Mouse (Mus musculus) liver, embryonic 12.5 days (tissue): ENCODE measurements at regions not wholly inside any gene's neighbourhood (a gene's known extent, or its start where the extent isn't known, plus 50 kb on each side); places are given as distances from the start of the nearest gene placed in this dataset.

ENCODE experiments used
- ATAC-seq: fragments of 200-750 bp; cut with Nextera tagmentation; 2 replicates; pipeline ENCODE4 v1.8.0; 2017; ENCODE audit warnings: moderate number of reproducible peaks, mild to moderate bottlenecking, moderate library complexity
- H3K27ac ChIP-seq: fragments of 300-500 bp; sonication (generic); 2 replicates; pipeline ENCODE4 v1.5.1; 2016; ENCODE audit warnings: mild to moderate bottlenecking
- H3K27me3 ChIP-seq: fragments of 300-500 bp; sonication (generic); replicated peaks from 2 replicates; pipeline ENCODE4 v1.6.1; 2016; ENCODE audit warnings: mild to moderate bottlenecking, moderate library complexity
- H3K36me3 ChIP-seq: fragments of 300-500 bp; sonication (generic); 2 replicates; pipeline ENCODE4 v1.6.1; 2016; ENCODE audit warnings: mild to moderate bottlenecking, moderate library complexity
- H3K4me1 ChIP-seq: fragments of 300-500 bp; sonication (generic); 2 replicates; pipeline ENCODE4 v1.6.1; 2016
- H3K4me2 ChIP-seq: fragments of 300-500 bp; sonication (generic); 2 replicates; pipeline ENCODE4 v1.6.1; 2016; ENCODE audit warnings: mild to moderate bottlenecking, moderate library complexity
- H3K4me3 ChIP-seq: fragments of 300-500 bp; sonication (generic); 2 replicates; pipeline ENCODE4 v1.5.1; 2016; ENCODE audit warnings: mild to moderate bottlenecking, moderate library complexity
- H3K9ac ChIP-seq: fragments of 300-500 bp; sonication (generic); 2 replicates; pipeline ENCODE4 v1.6.1; 2016; ENCODE audit warnings: mild to moderate bottlenecking, moderate library complexity
- H3K9me3 ChIP-seq: fragments of 300-500 bp; sonication (generic); replicated peaks from 2 replicates; pipeline ENCODE4 v1.6.1; 2016; ENCODE audit warnings: mild to moderate bottlenecking, moderate library complexity
- WGBS: fragments of 180-500 bp; shearing (Covaris S2); methylation state at CpG from one replicate; pipeline ENCODE4 v1.1.7; 2016; ENCODE audit not compliant: insufficient replicate concordance; 5-methylcytosine and 5-hydroxymethylcytosine counted together

GRCm38 (mm10) chr3:146348921-146349320 is 55.5 kb upstream of the Ssx2ip start:
- no peak overlapping the region for H3K27ac ChIP-seq
- ATAC-seq, result no peak
- WGBS, result 70% methylated on average over 8 of the region's 8 CpGs

GRCm38 (mm10) chr3:146349393-146349792 is 55.0 kb upstream of the Ssx2ip start:
- Histone ChIP-seq H3K9ac (no peak overlapping the region), H3K4me1 (peaks cover 10% of the 10 kb centered on the region), H3K4me3 (no peak overlapping the region), H3K27me3 (peaks cover 32% of the 10 kb centered on the region; the same call in 1 of the 2 replicates), H3K9me3 (no peaks in the 10 kb centered on the region), H3K27ac (no peak overlapping the region), H3K36me3 (no peaks in the 10 kb centered on the region), H3K4me2 (no peak overlapping the region)
- ATAC-seq, result no peak
- WGBS, result 66% methylated on average over 8 of the region's 8 CpGs

More at GRCm38 (mm10) chr3:146348921-146349320, 55.5 kb upstream of the Ssx2ip start:
- Histone ChIP-seq H3K36me3 (no peaks in the 10 kb centered on the region), H3K4me2 (no peak overlapping the region), H3K9ac (no peak overlapping the region), H3K27me3 (peaks cover 34% of the 10 kb centered on the region; the same call in 1 of the 2 replicates), H3K4me3 (no peak overlapping the region), H3K9me3 (no peaks in the 10 kb centered on the region), H3K4me1 (peaks cover 10% of the 10 kb centered on the region)

- no peaks in the 10 kb centered on the region for H3K36me3 ChIP-seq
- WGBS, result 77% methylated on average over 9 of the region's 9 CpGs
- no peak overlapping the region for H3K4me3 ChIP-seq
- no peak overlapping the region for H3K4me2 ChIP-seq
- no peak for ATAC-seq
- H3K9ac ChIP-seq, result no peak overlapping the region
- H3K4me1 ChIP-seq, result peaks cover 9% of the 10 kb centered on the region
- no peaks in the 10 kb centered on the region for H3K9me3 ChIP-seq
- H3K27ac ChIP-seq, result no peak overlapping the region
- peaks cover 30% of the 10 kb centered on the region; the same call in 1 of the 2 replicates for H3K27me3 ChIP-seq
Observed at GRCm38 (mm10) chr3:146350126-146350525, 54.3 kb upstream of the Ssx2ip start.

- no peak overlapping the region for H3K9ac ChIP-seq
- no peak overlapping the region for H3K4me2 ChIP-seq
- no peak overlapping the region for H3K4me3 ChIP-seq
- WGBS, result 83% methylated on average over 1 of the region's 1 CpGs
- no peak for ATAC-seq
- H3K27ac ChIP-seq, result no peak overlapping the region
- peaks cover 22% of the 10 kb centered on the region; the same call in 1 of the 2 replicates for H3K27me3 ChIP-seq
- peaks cover 3% of the 10 kb centered on the region; the same call in 1 of the 2 replicates for H3K4me1 ChIP-seq
- no peaks in the 10 kb centered on the region for H3K9me3 ChIP-seq
- no peaks in the 10 kb centered on the region for H3K36me3 ChIP-seq
Observed at GRCm38 (mm10) chr3:146351468-146351867, 53.0 kb upstream of the Ssx2ip start.

- peak; percentile 34; the same call in 1 of the 2 replicates for ATAC-seq
- WGBS, result 52% methylated on average over 4 of the region's 4 CpGs
- peaks cover 15% of the 10 kb centered on the region; the same call in 1 of the 2 replicates for H3K27me3 ChIP-seq
- no peak overlapping the region for H3K27ac ChIP-seq
- no peaks in the 10 kb centered on the region for H3K9me3 ChIP-seq
- peaks cover 3% of the 10 kb centered on the region; the same call in 1 of the 2 replicates for H3K4me1 ChIP-seq
- H3K9ac ChIP-seq, result no peak overlapping the region
- H3K4me3 ChIP-seq, result no peak overlapping the region
- no peaks in the 10 kb centered on the region for H3K36me3 ChIP-seq
- no peak overlapping the region for H3K4me2 ChIP-seq
Observed at GRCm38 (mm10) chr3:146352187-146352586, 52.3 kb upstream of the Ssx2ip start.

GRCm38 (mm10) chr3:146353961-146354360 is 50.5 kb upstream of the Ssx2ip start:
- H3K4me3 ChIP-seq, result no peak overlapping the region
- H3K9me3 ChIP-seq, result no peaks in the 10 kb centered on the region
- H3K4me1 ChIP-seq, result peaks cover 3% of the 10 kb centered on the region; the same call in 1 of the 2 replicates
- no peak overlapping the region for H3K4me2 ChIP-seq
- no peak for ATAC-seq
- WGBS, result 82% methylated on average over 4 of the region's 4 CpGs
- H3K27ac ChIP-seq, result no peak overlapping the region
- H3K36me3 ChIP-seq, result no peaks in the 10 kb centered on the region
- H3K27me3 ChIP-seq, result peaks cover 3% of the 10 kb centered on the region; the same call in 1 of the 2 replicates
- no peak overlapping the region for H3K9ac ChIP-seq
